Mouse (Mus musculus) lung, postnatal 25 days (tissue): Measurements from ENCODE around the gene Rpl35.
"Not testable (repeated sequence)": the region's sequence is repeated elsewhere in the genome, so short reads cannot be mapped to it uniquely, and the experiment has no call there.

Experiments used
- DNase-seq: peaks from one replicate; pipeline ENCODE4 v3.0.0; 2022; ENCODE audit warnings: low spot score

Rpl35 gene

DNA sequence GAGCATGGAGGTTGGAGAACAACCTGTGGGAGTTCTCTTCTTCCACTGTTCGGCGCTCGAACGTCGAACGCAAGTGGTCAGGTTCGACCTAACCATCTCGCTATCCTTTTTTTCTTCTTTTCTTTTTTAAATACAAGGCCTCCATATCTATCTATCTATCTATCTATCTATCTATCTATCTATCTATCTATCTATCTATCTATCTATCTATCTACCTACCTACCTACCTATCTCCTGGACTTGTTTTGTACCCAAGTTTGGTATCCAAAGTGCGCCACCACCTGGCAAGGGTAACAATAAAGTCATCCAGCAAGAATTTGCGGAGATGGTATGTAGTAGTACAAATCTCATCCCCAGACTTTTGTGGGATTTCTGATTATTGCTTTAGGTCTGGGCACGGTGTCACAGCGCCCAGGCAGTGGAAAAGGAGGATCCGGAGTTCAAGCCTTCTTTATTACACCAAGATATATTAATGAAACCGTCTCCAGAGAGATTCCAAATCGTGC is at the start of gene Rpl35:
TSS of gene Rpl35 (minus strand) at position 51 of the 506 bp plus-strand sequence.
- DNase-seq = peak; percentile 50

DNA sequence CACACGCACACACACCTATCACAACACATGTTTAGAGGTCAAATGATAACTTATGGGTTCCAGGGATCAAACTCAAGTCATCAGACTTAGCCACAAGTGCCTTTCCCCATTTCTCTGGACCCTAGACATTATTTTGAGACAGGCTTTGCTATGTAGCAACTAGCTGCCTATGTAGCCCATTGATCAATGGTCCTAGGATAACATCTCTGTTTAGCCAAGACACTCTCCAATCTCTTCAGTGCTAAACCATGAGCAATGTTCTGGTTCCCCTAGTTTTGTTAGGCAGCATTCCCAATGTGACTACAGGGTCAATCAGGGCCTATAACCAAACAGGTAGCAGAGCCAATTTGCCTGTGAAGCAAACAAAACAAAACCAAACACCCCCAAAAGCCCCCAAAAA is 43.1 kb upstream of the Rpl35 start:
- no peak for DNase-seq

DNA sequence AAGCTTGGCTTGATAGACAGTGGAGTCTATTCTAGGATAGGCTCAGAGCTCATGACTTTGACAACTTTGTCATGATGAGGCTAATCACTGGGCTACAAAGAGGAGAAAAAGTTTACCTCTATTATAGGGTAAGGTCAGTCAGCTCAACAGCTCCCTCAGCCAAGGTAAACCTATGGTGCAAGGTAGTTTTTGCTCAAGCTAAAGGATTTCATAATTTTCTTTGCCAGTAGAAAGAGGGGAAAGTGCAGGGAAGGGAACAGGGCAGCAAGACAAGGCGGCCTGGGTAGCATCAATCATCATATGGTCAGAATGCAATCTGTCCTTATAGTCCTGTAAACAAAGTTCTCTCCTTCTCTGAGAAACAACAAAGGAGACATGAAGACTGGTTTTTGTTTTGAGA is 34.8 kb upstream of the Rpl35 start:
- DNase-seq = no peak

DNA sequence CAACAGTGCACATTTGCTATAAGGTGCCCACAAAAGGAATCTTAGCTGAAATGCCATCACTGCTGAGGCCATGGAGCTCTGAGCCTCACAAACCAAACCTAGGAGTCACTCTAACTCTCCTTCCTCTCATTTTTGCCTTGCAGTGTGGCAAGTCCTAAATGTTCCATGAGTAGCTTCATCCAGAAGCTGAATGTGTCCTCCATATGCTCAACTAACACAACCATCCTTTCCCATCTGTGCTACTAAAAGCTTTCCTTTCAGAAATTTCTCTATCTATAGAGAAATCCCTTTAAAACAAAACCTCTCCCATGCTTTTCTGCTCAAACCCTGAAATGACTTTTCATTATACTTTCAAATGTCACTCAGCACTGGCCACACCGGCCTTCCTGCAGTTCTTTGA is 26.2 kb upstream of the Rpl35 start:
- no peak for DNase-seq

DNA sequence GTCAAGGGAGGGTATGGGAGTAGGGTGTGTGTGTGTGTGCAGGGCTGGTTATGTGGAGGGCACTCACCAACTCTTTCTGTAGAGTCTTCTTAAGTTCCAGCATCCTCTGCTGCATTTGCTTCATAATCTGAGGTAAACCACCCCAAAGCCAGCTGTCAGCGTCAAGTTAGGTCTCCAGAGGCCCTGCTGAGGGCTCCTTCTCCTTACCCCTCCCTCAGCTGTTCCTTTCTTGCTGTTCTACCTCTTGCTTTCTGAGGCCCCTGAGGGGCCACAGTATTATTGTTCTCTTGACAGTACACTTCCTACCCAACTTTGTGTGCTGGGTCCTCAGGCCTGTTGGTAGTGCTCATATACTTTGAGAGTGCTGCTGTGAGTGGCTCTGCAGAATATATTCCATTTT is 14.6 kb upstream of the Rpl35 start:
- no peak for DNase-seq

DNA sequence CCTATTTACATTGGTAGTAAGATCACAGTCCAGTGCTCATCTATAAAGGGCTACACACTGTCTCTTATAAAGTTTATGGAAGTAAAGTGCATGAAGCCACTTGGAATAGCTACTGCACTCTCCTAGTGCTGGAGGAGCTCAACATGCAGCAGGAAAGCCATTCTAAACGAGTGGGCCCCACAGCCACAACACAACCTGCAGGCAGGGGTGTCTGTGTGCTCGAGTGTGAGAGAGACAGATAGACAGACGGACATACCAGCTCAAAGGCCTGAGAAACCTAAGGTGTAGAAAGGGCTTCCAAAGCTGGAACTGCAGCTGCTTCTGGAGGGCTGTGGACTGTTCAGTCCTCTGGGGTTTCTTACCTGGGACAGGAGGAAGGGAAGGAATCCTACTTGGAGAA is 11.2 kb upstream of the Rpl35 start:
- no peak for DNase-seq

DNA sequence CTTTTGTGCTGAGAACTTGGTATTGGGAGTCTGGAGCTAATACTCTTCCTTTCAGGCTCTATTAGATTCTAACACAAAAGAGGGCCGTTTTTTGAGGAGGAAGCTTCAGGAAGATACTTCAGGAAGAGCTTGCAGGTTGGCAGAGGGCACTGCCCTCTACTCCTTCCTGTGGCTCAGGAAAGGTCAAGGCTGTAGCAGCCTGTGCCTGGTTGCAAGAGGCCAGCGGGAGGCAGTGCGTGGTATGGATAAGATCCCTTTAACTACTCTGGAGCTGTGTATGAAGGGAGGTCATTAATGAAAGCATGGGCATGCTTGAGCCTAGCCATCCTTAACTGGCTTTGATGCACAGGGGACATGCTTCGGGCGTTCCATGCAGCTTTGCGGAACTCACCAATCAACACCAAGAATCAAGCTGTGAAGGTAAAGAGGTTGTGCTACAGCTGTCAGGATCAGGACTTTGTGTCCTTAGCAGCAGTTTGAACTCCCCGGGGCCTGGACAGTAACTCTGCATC is 7.4 kb upstream of the Rpl35 start:
- no peak for DNase-seq

DNA sequence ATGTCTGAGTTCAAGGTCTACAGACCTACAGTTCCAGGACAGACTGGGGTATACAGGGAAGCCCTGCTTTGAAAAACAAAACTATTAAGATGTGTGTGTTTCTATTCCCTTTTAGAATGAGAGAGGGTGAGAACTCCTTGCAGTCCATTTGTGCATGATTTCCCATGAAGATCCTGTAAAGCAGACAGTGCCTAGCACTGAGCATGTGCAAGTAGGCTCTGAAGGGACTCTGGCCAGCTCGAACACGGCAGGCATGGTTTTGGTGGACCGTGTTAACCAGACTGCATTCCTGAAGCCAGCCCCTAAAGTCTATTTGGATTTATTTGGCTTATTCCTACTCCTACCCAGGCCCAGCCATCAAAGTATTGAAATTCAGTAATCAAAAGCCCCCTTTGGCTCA is 6.5 kb upstream of the Rpl35 start:
- no peak for DNase-seq

DNA sequence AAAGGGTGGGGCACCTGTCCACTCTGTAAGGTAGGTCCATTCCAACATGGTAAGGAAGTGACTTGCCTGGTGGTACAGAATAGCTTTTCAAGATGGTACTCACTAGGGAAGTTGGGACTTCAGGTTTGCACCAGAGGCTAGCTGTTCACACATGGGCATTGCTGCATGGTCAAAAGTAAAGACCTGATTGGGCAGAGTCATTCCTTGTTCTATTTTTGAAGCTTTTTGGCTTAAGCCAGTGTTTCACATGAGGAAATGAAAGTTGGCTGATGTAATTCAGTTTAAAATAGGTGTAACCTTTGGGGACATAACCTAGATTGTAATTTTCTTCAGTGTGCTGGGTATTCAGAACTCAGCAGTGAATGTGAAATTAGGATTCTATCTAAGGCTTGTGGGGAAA is 5.8 kb upstream of the Rpl35 start:
- DNase-seq = peak; percentile 42

DNA sequence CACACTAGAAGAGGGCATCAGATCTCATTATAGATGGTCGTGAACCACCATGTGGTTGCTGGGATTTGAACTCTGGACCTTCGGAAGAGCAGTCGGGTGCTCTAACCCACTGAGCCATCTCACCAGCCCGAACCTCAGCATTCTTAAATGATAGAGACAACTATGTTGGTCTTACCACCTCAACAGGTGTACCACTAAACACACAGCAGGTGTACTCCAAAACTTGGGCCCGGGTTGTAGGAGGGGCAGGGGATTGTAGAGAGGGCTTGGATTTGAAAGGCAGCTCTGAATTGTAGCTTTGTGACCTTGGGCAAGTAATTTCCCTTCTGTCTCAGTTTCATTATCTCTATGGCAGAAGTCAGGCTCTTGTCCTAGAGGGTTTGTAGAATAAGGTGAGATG is 4.7 kb upstream of the Rpl35 start:
- DNase-seq = not testable (repeated sequence)

DNA sequence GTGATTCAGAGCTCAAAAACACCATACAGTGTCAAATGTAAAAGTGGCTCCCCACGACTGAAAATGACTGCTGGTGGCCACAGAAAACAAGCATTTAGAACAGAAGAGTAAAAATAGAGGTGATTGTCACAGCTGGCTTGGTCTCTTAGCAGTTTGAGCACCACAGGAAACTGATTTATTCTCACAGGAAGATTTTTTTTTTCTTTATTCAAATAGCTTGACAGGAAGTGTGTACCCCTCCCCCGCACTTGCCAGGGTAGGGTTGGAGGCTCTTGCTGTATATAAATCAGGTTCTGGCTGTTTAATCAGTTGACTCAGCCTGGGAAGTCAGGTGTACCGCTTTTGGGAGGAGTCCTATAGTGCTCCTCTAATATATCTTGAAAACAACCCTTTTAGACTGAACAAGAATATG is 3.5 kb upstream of the Rpl35 start:
- DNase-seq = peak; percentile 64

DNA sequence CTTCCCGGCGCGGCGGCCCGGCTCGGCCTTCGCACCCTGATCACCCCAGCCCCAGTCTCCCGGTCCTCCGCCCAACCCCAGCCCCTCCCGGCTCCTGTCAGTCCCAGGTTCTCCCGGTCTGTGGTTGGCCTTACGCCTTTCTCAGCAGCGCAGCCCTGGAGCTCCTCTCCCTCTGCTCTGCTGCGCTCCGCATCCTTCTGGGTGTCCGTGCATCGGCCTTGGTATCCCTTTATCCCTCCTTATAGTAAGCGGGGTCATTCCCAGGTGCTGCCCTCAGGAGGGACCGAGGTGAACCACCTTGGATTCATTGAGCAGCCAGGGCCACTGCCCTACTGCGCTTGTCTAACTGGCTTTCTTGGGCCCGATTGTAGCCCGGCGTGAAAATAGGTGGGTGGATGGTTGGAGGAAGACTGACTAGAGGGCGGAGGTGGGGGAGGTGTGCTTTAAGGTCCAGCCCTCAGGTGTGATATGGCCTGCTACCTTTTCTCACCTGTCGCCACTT is 3.0 kb upstream of the Rpl35 start:
- DNase-seq = no peak

DNA sequence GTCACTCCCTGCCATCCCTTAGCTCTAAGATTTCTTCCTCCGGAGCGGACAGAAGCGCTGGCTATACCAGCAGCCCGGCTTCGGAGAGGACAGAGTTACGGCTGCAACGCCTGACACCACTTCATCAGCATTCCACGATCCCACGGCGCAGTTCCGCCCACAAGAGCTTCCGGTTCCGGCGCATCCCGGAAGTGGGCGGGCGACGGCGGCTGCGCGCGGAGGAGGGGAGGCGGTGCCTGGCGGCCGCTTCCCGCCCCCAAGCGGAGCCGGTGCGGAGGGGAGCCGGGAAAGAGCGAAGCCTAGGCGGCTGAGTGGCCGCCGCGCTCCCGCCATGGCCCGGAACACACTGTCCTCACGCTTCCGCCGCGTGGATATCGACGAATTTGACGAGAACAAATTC is 2.4 kb upstream of the Rpl35 start:
- DNase-seq = peak; percentile 95

DNA sequence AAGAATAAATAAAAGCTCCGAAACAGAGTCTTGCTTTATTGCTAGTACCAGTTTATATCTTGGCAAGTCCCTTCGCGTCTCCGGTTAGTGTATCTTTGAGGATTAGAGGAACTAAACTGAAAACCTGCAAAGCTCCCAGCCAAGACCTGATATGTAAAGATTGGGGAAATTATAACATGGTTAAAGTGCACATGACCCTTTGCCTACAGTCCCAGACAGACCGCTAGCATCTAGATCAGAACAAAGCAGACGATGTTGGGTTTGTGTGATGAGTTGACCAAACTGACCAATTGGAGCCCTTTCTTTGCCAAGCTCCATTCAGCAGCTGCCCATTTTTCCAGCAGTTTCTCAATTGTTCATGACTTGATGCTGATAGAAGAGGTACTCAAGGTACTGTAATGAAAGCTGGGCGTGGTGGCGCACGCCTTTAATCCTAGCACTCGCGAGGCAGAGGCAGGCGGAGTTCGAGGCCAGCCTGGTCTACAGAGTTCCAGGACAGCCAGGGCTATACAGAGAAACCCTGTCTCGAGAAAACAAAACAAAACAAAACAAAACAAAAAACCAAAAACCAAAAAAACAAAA is 816 bp upstream of the Rpl35 start:
- no peak for DNase-seq

DNA sequence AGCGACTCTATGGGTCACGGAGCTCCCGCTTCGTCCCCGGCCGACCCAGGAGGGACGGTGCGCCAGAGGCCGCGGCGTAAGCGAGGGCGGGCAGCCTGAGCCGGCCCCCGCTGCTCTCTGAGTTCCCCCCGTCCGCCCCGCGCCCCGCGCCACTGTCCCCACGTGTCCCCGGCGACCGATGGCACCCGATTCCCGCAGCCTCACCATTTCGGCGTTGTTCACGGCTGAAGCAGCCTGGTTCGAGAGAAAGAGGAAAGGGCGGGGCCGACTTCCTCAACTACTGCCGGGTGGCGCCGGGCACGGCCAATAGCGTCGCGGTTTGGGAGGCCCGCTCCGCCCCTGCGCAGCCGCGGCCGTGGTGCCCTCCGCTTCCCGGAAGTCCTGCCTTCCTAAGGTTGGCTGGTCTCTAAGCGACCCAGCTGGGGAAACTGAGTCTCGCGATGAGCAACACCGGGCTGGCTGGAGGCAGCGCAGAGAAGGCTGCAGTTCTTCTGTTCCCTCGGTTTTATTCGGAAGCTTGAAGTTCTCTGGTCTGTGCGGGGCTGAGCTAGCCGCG is 466 bp downstream of the Rpl35 start, which contains the start of gene Arpc5l:
TSS of gene Arpc5l (plus strand) at position 469 of the 556 bp plus-strand sequence.
- DNase-seq = peak; percentile 94

DNA sequence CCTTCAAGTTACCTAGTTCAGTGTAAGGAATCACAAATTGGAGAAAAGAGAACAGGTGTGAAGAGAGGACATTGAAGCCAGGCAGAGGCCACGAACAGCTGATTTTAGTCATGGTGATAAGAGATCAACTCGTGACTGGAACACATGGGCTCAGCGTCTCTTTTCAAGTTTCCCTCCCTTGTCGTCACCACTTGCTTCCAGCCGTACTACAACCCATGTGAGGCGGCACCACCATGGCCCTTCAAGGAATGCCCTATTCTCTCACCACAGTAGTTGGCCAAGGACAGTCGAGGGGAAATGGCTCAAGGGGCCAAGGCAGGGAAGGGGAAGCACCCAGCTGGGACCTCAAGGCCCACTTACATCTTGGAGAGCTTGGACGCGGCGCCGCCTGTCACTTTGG is 1.1 kb downstream of the Rpl35 start:
- DNase-seq = no peak

DNA sequence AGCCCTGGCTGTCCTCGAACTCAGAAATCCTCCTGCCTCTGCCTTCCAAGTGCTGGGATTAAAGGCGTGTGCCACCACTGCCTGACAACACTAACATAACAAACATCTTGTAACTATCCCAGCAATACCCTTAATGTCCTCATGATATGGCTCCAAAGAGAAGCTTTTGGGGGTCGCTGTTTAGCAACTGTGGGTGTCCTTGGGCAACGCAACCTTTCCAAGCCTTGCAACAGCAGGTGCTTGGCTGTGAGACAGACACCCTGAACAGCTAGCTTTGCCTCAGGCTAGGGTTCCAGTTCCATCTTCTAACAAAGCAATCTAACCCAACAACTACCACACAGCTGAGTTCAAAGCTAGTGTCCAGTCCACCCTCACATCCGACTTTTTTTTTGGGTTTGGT is 1.9 kb downstream of the Rpl35 start:
- DNase-seq = no peak

DNA sequence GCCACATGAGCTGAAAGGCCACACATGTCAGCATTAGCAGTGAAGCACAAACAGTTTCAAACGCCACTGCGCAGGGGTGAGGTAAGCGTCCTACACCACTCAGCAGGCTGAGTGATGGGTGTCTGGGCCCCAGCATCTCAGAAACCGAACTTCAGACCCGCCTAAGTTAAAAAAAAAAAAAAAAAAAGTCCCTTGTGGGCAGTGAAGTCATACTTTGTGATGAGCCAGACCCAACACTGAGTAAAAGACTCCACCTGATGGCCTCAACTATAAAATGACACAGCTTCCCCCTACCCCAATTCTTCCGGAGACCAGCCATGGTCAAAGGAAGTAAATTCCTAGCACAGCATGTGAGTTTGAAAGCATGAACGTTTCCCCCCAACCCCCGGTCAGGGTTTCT is 2.3 kb downstream of the Rpl35 start:
- DNase-seq = no peak

DNA sequence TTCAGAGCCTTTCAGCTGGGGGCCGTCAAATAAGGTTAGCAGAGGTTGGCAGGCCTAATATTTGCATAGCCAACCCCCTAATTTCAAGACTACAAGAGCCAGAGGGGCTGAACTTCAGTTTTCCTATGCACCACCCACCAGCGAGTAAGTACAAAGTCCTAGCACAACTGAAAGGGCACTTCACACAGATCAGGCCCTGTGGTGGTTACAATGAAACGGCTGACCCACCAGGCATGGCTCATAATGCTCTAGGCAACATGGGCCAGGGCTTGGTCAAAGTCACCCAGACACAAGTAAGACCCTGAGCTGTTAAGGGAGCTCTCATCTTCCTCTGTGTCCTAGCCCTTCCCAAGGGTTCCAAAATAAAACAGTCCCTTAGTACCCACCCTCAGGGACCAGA is 3.6 kb downstream of the Rpl35 start:
- no peak for DNase-seq

DNA sequence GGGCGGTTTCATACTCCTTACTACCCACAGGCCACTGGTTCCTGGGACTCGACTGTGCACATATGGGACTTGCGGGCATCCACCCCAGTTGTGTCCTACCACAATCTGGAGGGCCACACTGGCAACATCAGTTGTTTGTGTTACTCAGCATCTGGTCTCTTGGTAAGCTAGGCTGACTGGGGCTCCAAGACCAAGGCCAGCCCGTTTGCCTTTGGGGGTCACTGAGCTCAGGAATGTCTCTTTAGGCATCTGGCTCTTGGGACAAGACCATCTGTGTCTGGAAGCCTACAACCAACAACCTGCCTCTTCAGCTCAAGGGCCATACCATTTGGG is 4.9 kb downstream of the Rpl35 start:
- no peak for DNase-seq

DNA sequence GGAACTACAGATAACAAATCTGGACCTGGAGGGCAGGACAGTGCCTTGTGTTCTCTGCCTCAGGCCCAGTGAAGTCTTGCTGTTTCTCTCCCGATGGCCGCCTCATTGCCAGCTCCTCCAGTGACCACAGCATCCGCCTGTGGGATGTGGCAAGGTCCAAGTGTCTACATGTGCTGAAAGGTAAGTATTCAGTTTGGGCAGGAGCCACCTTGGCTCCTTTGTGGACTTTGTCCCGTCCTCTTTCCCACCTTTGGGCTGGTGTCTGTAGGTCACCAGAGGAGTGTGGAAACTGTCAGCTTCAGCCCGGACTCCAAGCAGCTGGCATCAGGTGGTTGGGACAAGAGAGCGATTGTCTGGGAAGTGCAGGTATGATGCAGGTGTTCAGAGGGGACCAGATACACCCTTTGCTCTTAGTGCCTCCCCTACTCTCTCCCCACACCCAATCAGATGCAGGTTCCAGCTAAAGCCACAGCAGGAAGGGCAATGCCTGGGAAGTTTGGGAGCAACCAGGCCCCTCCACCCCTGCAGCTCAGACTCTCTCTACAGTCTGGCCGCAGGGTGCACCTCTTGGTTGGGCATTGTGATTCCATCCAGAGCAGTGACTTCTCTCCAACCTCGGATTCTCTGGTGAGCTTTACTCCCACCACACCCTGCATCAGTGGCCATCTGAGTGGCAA is 5.4 kb downstream of the Rpl35 start:
- no peak for DNase-seq

DNA sequence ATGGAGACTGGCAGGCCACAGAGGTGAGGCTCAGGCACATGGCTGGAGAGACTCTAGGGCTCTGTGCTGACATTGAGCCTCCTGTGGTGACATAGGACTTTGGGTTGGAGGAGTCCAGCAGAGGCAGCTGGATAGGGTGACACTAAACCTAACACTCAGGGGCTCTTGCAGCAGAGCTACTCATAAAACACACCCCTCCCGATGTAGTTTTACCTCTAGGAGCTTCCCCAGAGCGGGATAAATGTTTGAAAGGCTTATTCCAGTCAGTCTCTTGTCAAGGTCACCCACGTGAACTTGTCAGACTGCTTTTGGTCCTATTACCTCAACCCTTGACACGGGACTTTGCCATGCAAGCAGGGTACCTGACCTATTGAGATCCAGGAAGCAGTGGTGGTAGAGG is 6.0 kb downstream of the Rpl35 start:
- no peak for DNase-seq
